Mouse (Mus musculus) limb, embryonic 10.5 days (tissue): ENCODE data around the gene Cyp1a2. TPM values are rescaled to one million over a fixed set of nuclear protein-coding genes. Genes with fewer than 3 reads are reported as not detected.

Experiments
- polyA plus RNA-seq: library from polyadenylated mRNA; unstranded; fragments of >200 nt; fragmentation: Nextera tagmentation; extraction: Ambion mirVana; gene quantifications from 2 replicates; pipeline ENCODE4 v1.2.1, GENCODE M21; 2016

Gene Cyp1a2
- polyA plus RNA-seq, 1 experiment from 2014 or later, result not detected

Other genes starting within 250 kb of the Cyp1a2 start
- 22.4 and 28.5 TPM in 2 replicates for gene Ppcdc, start 243.6 kb downstream of the Cyp1a2 start, polyA plus RNA-seq
- gene Scamp5, start 215.6 kb downstream of the Cyp1a2 start, polyA plus RNA-seq, result 4.3 and 4.5 TPM in 2 replicates
- 0.55 and 1.2 TPM in 2 replicates for gene Rpp25, start 179.7 kb downstream of the Cyp1a2 start, polyA plus RNA-seq
- 635 and 703 TPM in 2 replicates for gene Cox5a, start 162.4 kb downstream of the Cyp1a2 start, polyA plus RNA-seq
- 17.7 and 18.3 TPM in 2 replicates for gene Fam219b, start 146.2 kb downstream of the Cyp1a2 start, polyA plus RNA-seq
- 60.0 and 61.3 TPM in 2 replicates for gene Mpi, start 130.9 kb downstream of the Cyp1a2 start, polyA plus RNA-seq
- 37.4 and 41.9 TPM in 2 replicates for gene Scamp2, start 122.8 kb downstream of the Cyp1a2 start, polyA plus RNA-seq
- 10.1 and 12.0 TPM in 2 replicates for gene Ulk3, start 94.3 kb downstream of the Cyp1a2 start, polyA plus RNA-seq
- not detected in 2 replicates for gene Cplx3, start 77.4 kb downstream of the Cyp1a2 start, polyA plus RNA-seq
- not detected in 2 replicates for gene Lman1l, start 62.9 kb downstream of the Cyp1a2 start, polyA plus RNA-seq
- gene Csk, start 30.1 kb downstream of the Cyp1a2 start, polyA plus RNA-seq, result 33.2 and 40.1 TPM in 2 replicates
- 0.11 TPM in 1 of 2 replicates, not detected in the other for gene Cyp1a1, start 4.2 kb upstream of the Cyp1a2 start, polyA plus RNA-seq
- 47.1 and 49.2 TPM in 2 replicates for gene Edc3, start 24.8 kb upstream of the Cyp1a2 start, polyA plus RNA-seq
- 93.2 and 95.9 TPM in 2 replicates for gene Clk3, start 82.2 kb upstream of the Cyp1a2 start, polyA plus RNA-seq
- 56.8 and 62.9 TPM in 2 replicates for gene Arid3b, start 153.1 kb upstream of the Cyp1a2 start, polyA plus RNA-seq
- 123 and 130 TPM in 2 replicates for gene Ubl7, start 227.3 kb upstream of the Cyp1a2 start, polyA plus RNA-seq